Mouse (Mus musculus): ENCODE results near the gene Stac2.

Stac2 gene

GRCm38 (mm10) chr11:98052989-98053834 is at the start of gene Stac2:
Stac2 (minus strand) TSS chr11:98053462.
- peak; percentile 69 to 82 for DNase-seq (ENCODE audit: low spot score in 2 of 2)

- no peak for DNase-seq (ENCODE audit: low spot score in 2 of 2)
Measured at GRCm38 (mm10) chr11:98101332-98101731, 48.1 kb upstream of the Stac2 start.

- DNase-seq (ENCODE audit: low spot score in 2 of 2), result no peak
Measured at GRCm38 (mm10) chr11:98090583-98090982, 37.3 kb upstream of the Stac2 start.

- DNase-seq (ENCODE audit: low spot score in 2 of 2), result peak in 1 of 2 experiments; percentile 23
Measured at GRCm38 (mm10) chr11:98088224-98088623, 35.0 kb upstream of the Stac2 start.

- no peak for DNase-seq (ENCODE audit: low spot score in 2 of 2)
Measured at GRCm38 (mm10) chr11:98086574-98086973, 33.3 kb upstream of the Stac2 start.

- DNase-seq (ENCODE audit: low spot score in 2 of 2), result no peak
Measured at GRCm38 (mm10) chr11:98086141-98086540, 32.9 kb upstream of the Stac2 start.

- no peak for DNase-seq (ENCODE audit: low spot score in 2 of 2)
Measured at GRCm38 (mm10) chr11:98082745-98083144, 29.5 kb upstream of the Stac2 start.

GRCm38 (mm10) chr11:98080450-98080849 is 27.2 kb upstream of the Stac2 start:
- no peak for DNase-seq (ENCODE audit: low spot score in 2 of 2)

GRCm38 (mm10) chr11:98077086-98077485 is 23.8 kb upstream of the Stac2 start:
- DNase-seq (ENCODE audit: low spot score in 2 of 2), result no peak

- DNase-seq (ENCODE audit: low spot score in 2 of 2), result peak; percentile 79 to 93
Measured at GRCm38 (mm10) chr11:98075195-98075808, 22.0 kb upstream of the Stac2 start.

- no peak for DNase-seq (ENCODE audit: low spot score in 2 of 2)
Measured at GRCm38 (mm10) chr11:98073442-98073841, 20.2 kb upstream of the Stac2 start.

GRCm38 (mm10) chr11:98067255-98067654 is 14.0 kb upstream of the Stac2 start:
- DNase-seq (ENCODE audit: low spot score in 2 of 2), result no peak

GRCm38 (mm10) chr11:98066201-98066600 is 12.9 kb upstream of the Stac2 start:
- DNase-seq (ENCODE audit: low spot score in 2 of 2), result no peak

GRCm38 (mm10) chr11:98061904-98062562 is 8.8 kb upstream of the Stac2 start:
- no peak for DNase-seq (ENCODE audit: low spot score in 2 of 2)

GRCm38 (mm10) chr11:98061441-98061840 is 8.2 kb upstream of the Stac2 start:
- DNase-seq (ENCODE audit: low spot score in 2 of 2), result no peak

GRCm38 (mm10) chr11:98060104-98060692 is 6.9 kb upstream of the Stac2 start:
- no peak for DNase-seq (ENCODE audit: low spot score in 2 of 2)

GRCm38 (mm10) chr11:98059662-98060061 is 6.4 kb upstream of the Stac2 start:
- DNase-seq (ENCODE audit: low spot score in 2 of 2), result no peak

GRCm38 (mm10) chr11:98057998-98058397 is 4.7 kb upstream of the Stac2 start:
- DNase-seq (ENCODE audit: low spot score in 2 of 2), result no peak

- DNase-seq (ENCODE audit: low spot score in 2 of 2), result no peak
Measured at GRCm38 (mm10) chr11:98057466-98057865, 4.2 kb upstream of the Stac2 start.

GRCm38 (mm10) chr11:98052129-98052988 is 903 bp downstream of the Stac2 start:
- DNase-seq (ENCODE audit: low spot score in 2 of 2), result peak; percentile 65 to 76

- DNase-seq (ENCODE audit: low spot score in 2 of 2), result no peak
Measured at GRCm38 (mm10) chr11:98051611-98052128, 1.6 kb downstream of the Stac2 start.

Data from spleen, postnatal 4 days (tissue).